Mouse (Mus musculus): ENCODE results near the gene Nectin2. TPM values are rescaled to one million over a fixed set of nuclear protein-coding genes. Genes with fewer than 3 reads are reported as not detected.

Nectin2 gene
- polyA plus RNA-seq, 1 experiment = 11.4 TPM

GRCm38 (mm10) chr7:19705271-19705670 lies 45.0 kb downstream of the Nectin2 start:
- no peaks in the 10 kb centered on the region for H3K27me3 ChIP-seq (ENCODE audit: control insufficient read depth, insufficient read depth, low read length)
- H3K27ac ChIP-seq (ENCODE audit: control insufficient read depth, insufficient read depth, low read length) = no peak overlapping the region
- WGBS = 97% methylated on average over 7 of the region's 7 CpGs
- no peak for DNase-seq
- peaks cover 11% of the 10 kb centered on the region for H3K4me1 ChIP-seq (replicated peaks; ENCODE audit: control insufficient read depth, insufficient read depth, low read length)
- TF ChIP-seq POLR2A (IDR thresholded peaks at IDR 0.05; ENCODE audit: control insufficient read depth, extremely low read depth, insufficient read depth, low read length, poor library complexity) (no peak), CTCF (IDR thresholded peaks at IDR 0.05; ENCODE audit: borderline replicate concordance, control insufficient read depth, extremely low read depth, insufficient read depth, low read length, poor library complexity) (no peak)
- peaks cover 7% of the 10 kb centered on the region for H3K36me3 ChIP-seq (ENCODE audit: control insufficient read depth, insufficient read depth, low read length)
- H3K4me3 ChIP-seq (ENCODE audit: control insufficient read depth, insufficient read depth, low read length) = no peak overlapping the region

GRCm38 (mm10) chr7:19704475-19704874 lies 45.8 kb downstream of the Nectin2 start:
- 95% methylated on average over 4 of the region's 4 CpGs for WGBS
- Histone ChIP-seq H3K36me3 (ENCODE audit: control insufficient read depth, insufficient read depth, low read length) (peaks cover 7% of the 10 kb centered on the region; the same call in 1 of the 2 replicates), H3K4me1 (replicated peaks; ENCODE audit: control insufficient read depth, insufficient read depth, low read length) (peaks cover 18% of the 10 kb centered on the region), H3K27me3 (ENCODE audit: control insufficient read depth, insufficient read depth, low read length) (no peaks in the 10 kb centered on the region), H3K27ac (ENCODE audit: control insufficient read depth, insufficient read depth, low read length) (no peak overlapping the region), H3K4me3 (ENCODE audit: control insufficient read depth, insufficient read depth, low read length) (no peak overlapping the region)
- no peak for TF ChIP-seq POLR2A (IDR thresholded peaks at IDR 0.05; ENCODE audit: control insufficient read depth, extremely low read depth, insufficient read depth, low read length, poor library complexity)
- no peak for TF ChIP-seq CTCF (IDR thresholded peaks at IDR 0.05; ENCODE audit: borderline replicate concordance, control insufficient read depth, extremely low read depth, insufficient read depth, low read length, poor library complexity)
- no peak for DNase-seq

DNA sequence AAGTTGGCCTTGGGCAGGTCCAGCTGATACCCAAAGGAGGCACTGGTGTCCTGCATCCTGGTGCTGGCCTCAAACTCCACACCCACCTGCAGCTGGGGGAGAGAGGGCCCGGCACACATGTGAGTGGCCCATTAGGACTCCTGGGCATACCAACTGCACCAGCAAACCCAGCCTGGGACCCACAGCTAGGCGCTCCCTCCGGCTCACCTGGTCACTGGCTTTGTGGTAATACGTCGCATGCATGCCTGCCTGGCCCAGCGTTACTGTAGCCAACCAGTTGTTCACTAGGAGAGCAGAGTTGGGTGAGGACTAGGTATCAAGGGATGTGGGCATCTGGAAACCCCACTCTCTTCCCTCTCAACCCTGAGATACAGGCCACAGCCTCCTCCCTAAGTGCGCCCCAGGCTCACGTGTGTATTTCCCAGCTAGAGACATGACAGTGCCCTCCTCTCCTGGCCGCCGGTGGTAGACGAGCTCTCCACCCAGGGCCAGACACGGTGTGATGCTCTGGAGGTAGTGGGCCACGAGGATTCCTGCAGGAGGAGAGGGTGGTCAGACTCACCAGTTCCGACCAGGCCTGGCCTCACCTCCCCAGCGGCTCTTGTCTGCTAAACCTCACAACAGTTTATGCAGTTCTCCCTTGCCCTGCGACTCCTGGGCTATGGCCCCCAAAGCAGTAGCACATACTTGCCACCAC lies 47.3 kb downstream of the Nectin2 start:
- H3K4me1 ChIP-seq (replicated peaks; ENCODE audit: control insufficient read depth, insufficient read depth, low read length) = peaks cover 31% of the 10 kb centered on the region
- WGBS = 94% methylated on average over 16 of the region's 16 CpGs
- no peak overlapping the region for H3K4me3 ChIP-seq (ENCODE audit: control insufficient read depth, insufficient read depth, low read length)
- H3K27me3 ChIP-seq (ENCODE audit: control insufficient read depth, insufficient read depth, low read length) = no peaks in the 10 kb centered on the region
- H3K36me3 ChIP-seq (ENCODE audit: control insufficient read depth, insufficient read depth, low read length) = no peaks in the 10 kb centered on the region
- TF ChIP-seq CTCF (IDR thresholded peaks at IDR 0.05; ENCODE audit: borderline replicate concordance, control insufficient read depth, extremely low read depth, insufficient read depth, low read length, poor library complexity) = no peak
- TF ChIP-seq POLR2A (IDR thresholded peaks at IDR 0.05; ENCODE audit: control insufficient read depth, extremely low read depth, insufficient read depth, low read length, poor library complexity) = no peak
- no peak for DNase-seq
- no peak overlapping the region for H3K27ac ChIP-seq (ENCODE audit: control insufficient read depth, insufficient read depth, low read length)

- Histone ChIP-seq H3K36me3 (ENCODE audit: control insufficient read depth, insufficient read depth, low read length) (no peaks in the 10 kb centered on the region), H3K27me3 (ENCODE audit: control insufficient read depth, insufficient read depth, low read length) (no peaks in the 10 kb centered on the region), H3K27ac (ENCODE audit: control insufficient read depth, insufficient read depth, low read length) (peak overlapping the region; percentile 78), H3K4me3 (ENCODE audit: control insufficient read depth, insufficient read depth, low read length) (no peak overlapping the region), H3K4me1 (replicated peaks; ENCODE audit: control insufficient read depth, insufficient read depth, low read length) (peaks cover 31% of the 10 kb centered on the region)
- WGBS = 55% methylated on average over 22 of the region's 22 CpGs
- TF ChIP-seq CTCF (IDR thresholded peaks at IDR 0.05; ENCODE audit: borderline replicate concordance, control insufficient read depth, extremely low read depth, insufficient read depth, low read length, poor library complexity) (peak; percentile 67; the same call in 1 of the 2 replicates), POLR2A (IDR thresholded peaks at IDR 0.05; ENCODE audit: control insufficient read depth, extremely low read depth, insufficient read depth, low read length, poor library complexity) (no peak)
- DNase-seq = peak; percentile 53
Measured at GRCm38 (mm10) chr7:19701069-19701761, 49.1 kb downstream of the Nectin2 start.

DNA sequence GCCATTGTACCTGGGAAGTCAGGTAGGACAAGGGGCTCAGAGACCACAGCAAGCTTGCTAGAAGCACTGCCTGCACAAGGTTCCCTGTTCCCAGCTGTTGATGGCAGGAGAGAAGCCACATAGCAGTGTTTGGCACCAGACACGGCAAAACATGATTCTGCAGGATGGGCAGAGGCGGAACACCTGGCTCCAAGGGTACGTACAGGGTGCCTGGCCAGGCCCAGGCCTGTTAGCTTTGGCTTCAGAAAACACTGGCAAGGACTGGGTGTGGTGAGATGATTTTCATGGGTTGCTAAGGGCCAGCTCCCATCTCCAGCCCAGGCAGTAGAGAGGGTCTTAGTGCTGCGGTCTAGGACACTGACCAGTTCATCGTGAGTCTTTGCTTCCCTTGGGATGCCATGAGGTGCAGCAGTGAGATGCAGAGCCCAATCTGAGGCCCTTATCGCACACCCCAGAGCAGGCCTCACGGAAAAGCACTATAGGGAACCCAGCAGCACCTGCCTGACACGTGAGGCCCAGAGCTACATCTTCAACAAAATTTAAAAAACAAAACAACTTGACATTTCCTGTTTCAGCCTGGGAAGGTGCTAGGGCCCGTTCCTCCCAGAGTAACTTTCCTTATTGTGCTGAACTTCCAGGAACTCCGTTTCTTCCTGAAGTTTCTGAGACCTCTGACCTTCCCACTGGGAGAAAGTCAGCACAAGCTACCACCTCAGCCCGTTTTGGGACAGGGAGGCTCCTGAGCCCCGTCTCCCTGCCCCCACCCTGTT lies 49.8 kb downstream of the Nectin2 start:
- Histone ChIP-seq H3K27ac (ENCODE audit: control insufficient read depth, insufficient read depth, low read length) (peak overlapping the region; percentile 78), H3K36me3 (ENCODE audit: control insufficient read depth, insufficient read depth, low read length) (no peaks in the 10 kb centered on the region), H3K4me3 (ENCODE audit: control insufficient read depth, insufficient read depth, low read length) (no peak overlapping the region), H3K27me3 (ENCODE audit: control insufficient read depth, insufficient read depth, low read length) (no peaks in the 10 kb centered on the region), H3K4me1 (replicated peaks; ENCODE audit: control insufficient read depth, insufficient read depth, low read length) (peaks cover 31% of the 10 kb centered on the region)
- 60% methylated on average over 12 of the region's 12 CpGs for WGBS
- TF ChIP-seq POLR2A (IDR thresholded peaks at IDR 0.05; ENCODE audit: control insufficient read depth, extremely low read depth, insufficient read depth, low read length, poor library complexity) (no peak), CTCF (IDR thresholded peaks at IDR 0.05; ENCODE audit: borderline replicate concordance, control insufficient read depth, extremely low read depth, insufficient read depth, low read length, poor library complexity) (no peak)
- no peak for DNase-seq

GRCm38 (mm10) chr7:19699827-19700148 lies 50.5 kb downstream of the Nectin2 start:
- WGBS = 48% methylated on average over 4 of the region's 4 CpGs
- no peaks in the 10 kb centered on the region for H3K36me3 ChIP-seq (ENCODE audit: control insufficient read depth, insufficient read depth, low read length)
- no peak for DNase-seq
- peak overlapping the region; percentile 78 for H3K27ac ChIP-seq (ENCODE audit: control insufficient read depth, insufficient read depth, low read length)
- H3K4me1 ChIP-seq (replicated peaks; ENCODE audit: control insufficient read depth, insufficient read depth, low read length) = peaks cover 31% of the 10 kb centered on the region
- TF ChIP-seq POLR2A (IDR thresholded peaks at IDR 0.05; ENCODE audit: control insufficient read depth, extremely low read depth, insufficient read depth, low read length, poor library complexity) (no peak), CTCF (IDR thresholded peaks at IDR 0.05; ENCODE audit: borderline replicate concordance, control insufficient read depth, extremely low read depth, insufficient read depth, low read length, poor library complexity) (no peak)
- H3K4me3 ChIP-seq (ENCODE audit: control insufficient read depth, insufficient read depth, low read length) = no peak overlapping the region
- H3K27me3 ChIP-seq (ENCODE audit: control insufficient read depth, insufficient read depth, low read length) = no peaks in the 10 kb centered on the region
